Comparison of ENCODE assay signal across 22 mouse cellular contexts in genomic region chr1:52129794-52130193, GRCm38 (mm10). TPM values are rescaled to one million over a fixed set of nuclear protein-coding genes. Genes with fewer than 3 reads are reported as not detected.
DNase-seq lines count a peak whose midpoint lies in the region; ATAC-seq and TF ChIP-seq lines count a peak whose summit lies in the region.
"Had no signal": no experiment of that assay in that cellular context is flagged by ENCODE, and none has a peak within 500 bp of the region (broad histone marks: within the 10 kb centered on the region; RNA-seq: fewer than 3 reads in every experiment).

No protein-coding gene starts in this region.

- DNase-seq in kidney, adult 9 months, result no peak
- no peak for DNase-seq in gastrocnemius, postnatal 14 days
- DNase-seq: adrenal gland, adult 2 months; adrenal gland, postnatal 25 days; B cell, adult 2 months; cerebellum, adult 2 months; cerebellum, postnatal 14 days; gastrocnemius, postnatal 25 days; heart, adult 18-20 months; heart, postnatal 14 days had no signal

- no peak for TF ChIP-seq CTCF in C2C12 (IDR thresholded peaks at IDR 0.05; ENCODE audit: control insufficient read depth, insufficient read depth, insufficient read length)
- no peak for TF ChIP-seq CTCF in bone marrow, adult 2 months (IDR thresholded peaks at IDR 0.05; ENCODE audit: control insufficient read depth, insufficient read depth, low read length)

- no peaks in the 10 kb centered on the region for H3K79me3 ChIP-seq in C2C12 (ENCODE audit: low read depth)

- 34% methylated on average over 6 of the region's 6 CpGs for WGBS in bone marrow, adult 2 months

- no peak overlapping the region for H3K4me3 ChIP-seq in C2C12 (ENCODE audit: insufficient read depth, poor library complexity, severe bottlenecking)
- no peak overlapping the region for H3K4me3 ChIP-seq in bone marrow, adult 2 months (replicated peaks; ENCODE audit: control insufficient read depth, low read depth, low read length)
- H3K4me3 ChIP-seq: embryonic facial prominence, embryonic 13.5 days; forebrain, embryonic 12.5 days; heart, embryonic 15.5 days; hindbrain, embryonic 10.5 days had no signal

- intact Hi-C loops in gastrocnemius, postnatal 14 days (cut with DNase I; ENCODE audit: low total_unique reads), result no loop called here

- H3K4me1 ChIP-seq in bone marrow, adult 2 months (ENCODE audit: control insufficient read depth, insufficient read depth, low read length), result peaks cover 1% of the 10 kb centered on the region; the same call in 1 of the 2 replicates
- H3K4me1 ChIP-seq: embryonic facial prominence, embryonic 13.5 days; forebrain, embryonic 12.5 days; heart, embryonic 15.5 days; hindbrain, embryonic 10.5 days had no signal

- no peaks in the 10 kb centered on the region for H3K27me3 ChIP-seq in C2C12 (ENCODE audit: control insufficient read depth, insufficient read depth, insufficient read length)
- H3K27me3 ChIP-seq: embryonic facial prominence, embryonic 13.5 days; forebrain, embryonic 12.5 days; heart, embryonic 15.5 days; Patski had no signal

- peak; percentile 91 for ATAC-seq in megakaryocyte, adult 5-6 weeks (ENCODE audit: poor library complexity, severe bottlenecking)
- no peak for ATAC-seq in inflammation-experienced regulatory T-cells, adult 6 months
- ATAC-seq: forebrain, embryonic 16.5 days; intestine, embryonic 16.5 days; Patski had no signal

- no peaks in the 10 kb centered on the region for H3K79me2 ChIP-seq in C2C12 (ENCODE audit: control insufficient read depth, insufficient read depth)

- H3K27ac ChIP-seq in bone marrow, adult 2 months (ENCODE audit: control insufficient read depth, insufficient read depth, low read depth, low read length, poor library complexity), result peak overlapping the region; percentile 53
- H3K27ac ChIP-seq: embryonic facial prominence, embryonic 13.5 days; forebrain, embryonic 12.5 days; heart, embryonic 15.5 days; hindbrain, embryonic 10.5 days; hindbrain, embryonic 14.5 days had no signal

- no peak overlapping the region for H3ac ChIP-seq in C2C12 (ENCODE audit: control insufficient read depth, insufficient read length, low read depth)

- no peak for TF ChIP-seq POLR2A in bone marrow, adult 2 months (IDR thresholded peaks at IDR 0.05; ENCODE audit: borderline replicate concordance, control insufficient read depth, low read depth, low read length)

- H3K36me3 ChIP-seq in C2C12 (ENCODE audit: control insufficient read depth, insufficient read depth), result peaks cover 31% of the 10 kb centered on the region

TF ChIP-seq in C2C12, 6 proteins besides CTCF, POLR2A, EP300 and RAD21:
- TF ChIP-seq MYOG (IDR thresholded peaks at IDR 0.05; ENCODE audit: control insufficient read depth, extremely low read depth, insufficient read length), result no peak
- peak; percentile 31 for TF ChIP-seq USF1 (IDR thresholded peaks at IDR 0.05; ENCODE audit: low read depth)

RNA-seq across cellular contexts. Expression of gene Stat1, which starts 10.6 kb away (rescaled TPM):
- 8.3 TPM for polyA plus RNA-seq in C2C12 (2012; fragmentation: generic; extraction: Trizol)
- polyA plus RNA-seq in bone marrow, adult 2 months (2011; ENCODE audit: insufficient read depth, insufficient read length, low replicate concordance, missing spikeins), result 20.8 and 28.8 TPM in 2 replicates
- total RNA-seq in megakaryocyte, adult 5-6 weeks (2015), result 137 and 153 TPM in 2 replicates
- 137 and 148 TPM in 2 replicates for total RNA-seq in megakaryocyte, adult 5-6 weeks (2017)
- polyA plus RNA-seq in inflammation-experienced regulatory T-cells, adult 6 months (2017; shearing (Covaris generic)), result 1,000 to 10,000 TPM in 2 of 3 experiments, 100 to 1,000 TPM in 1; 639 to 1,069 (median 1,003) TPM
- 10 to 100 TPM; 11.5 to 11.9 TPM for total RNA-seq in gastrocnemius, postnatal 14 days (2021)

Comparison
In these comparisons a context has a peak if more than half of its experiments do, and no peak if none do; other contexts are left out.
1. RNA of gene Stat1, which starts 10.6 kb away (polyA plus RNA-seq): 639 to 1,069 TPM in inflammation-experienced regulatory T-cells, adult 6 months; 20.8 to 28.8 TPM in bone marrow, adult 2 months and 8.3 TPM in C2C12 (single experiment); every median in the first group is over 10 times any median in the second.